Comparison of ENCODE assay signal across 8 mouse cellular contexts in the genomic region with DNA sequence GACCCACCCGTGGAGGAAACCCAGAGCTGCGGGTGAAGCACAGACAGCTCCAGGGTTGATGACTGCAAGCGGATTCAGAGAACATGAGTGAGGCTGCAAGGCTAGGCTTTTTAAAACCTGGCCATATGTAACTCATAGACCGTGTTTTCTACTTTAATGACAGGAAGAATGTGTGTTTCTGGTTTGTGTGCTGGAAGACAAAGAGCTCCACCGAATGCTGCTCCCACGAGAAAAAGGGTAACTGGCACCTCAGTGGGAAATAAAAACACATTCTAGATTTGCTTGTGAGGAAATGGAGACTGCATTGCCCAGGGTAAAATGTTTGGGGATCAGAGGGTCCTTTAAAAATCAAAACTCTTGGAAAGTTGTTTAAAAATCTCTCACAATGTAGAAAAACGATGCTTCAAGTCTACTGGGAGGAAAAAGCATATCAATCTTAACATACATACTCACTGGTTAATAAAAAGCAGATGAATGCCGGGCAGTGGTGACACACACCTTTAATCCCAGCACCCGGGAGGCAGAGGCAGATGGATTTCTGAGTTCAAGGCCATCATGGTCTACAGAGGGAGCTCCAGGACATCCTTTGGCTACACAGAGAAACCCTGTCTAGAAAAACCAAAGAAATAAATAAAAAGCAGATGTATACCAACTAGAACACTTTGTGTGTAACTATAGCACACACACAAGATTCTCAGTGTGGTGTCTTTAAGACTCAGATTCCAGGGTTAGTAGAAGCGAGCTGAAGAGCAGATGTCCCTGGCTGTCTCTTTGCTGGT. TPM values are rescaled to one million over a fixed set of nuclear protein-coding genes. Genes with fewer than 3 reads are reported as not detected.
DNase-seq lines count a peak whose midpoint lies in the region; ATAC-seq and TF ChIP-seq lines count a peak whose summit lies in the region.

No protein-coding gene starts in this region.

- peak overlapping the region; percentile 60 for H3K27ac ChIP-seq in MEL (ENCODE audit: control insufficient read depth, low read depth, low read length)
- peak overlapping the region; percentile 61 for H3K27ac ChIP-seq in forebrain, embryonic 14.5 days (ENCODE audit: low read depth, low read length)
- peak overlapping the region; percentile 93 for H3K27ac ChIP-seq in limb, embryonic 10.5 days

- no peaks in the 10 kb centered on the region for H3K27me3 ChIP-seq in MEL (ENCODE audit: control insufficient read depth in 1 of 2, insufficient read depth in 2 of 2, low read length in 2 of 2)
- H3K27me3 ChIP-seq in forebrain, embryonic 14.5 days (replicated peaks; ENCODE audit: control insufficient read depth, insufficient read depth, low read length): no peaks in the 10 kb centered on the region
- H3K27me3 ChIP-seq in limb, embryonic 10.5 days (ENCODE audit: low read depth, poor library complexity, severe bottlenecking): no peaks in the 10 kb centered on the region

- peak in 1 of 3 experiments; percentile 36; a peak in 2 of 6 replicates for TF ChIP-seq CTCF in MEL (IDR thresholded peaks at IDR 0.05 in 2 of 3, conservative IDR thresholded peaks at IDR 0.05 in 1 of 3; ENCODE audit: control insufficient read depth in 1 of 3, insufficient read depth in 1 of 3, low read depth in 2 of 3, low read length in 3 of 3, poor library complexity in 1 of 3, severe bottlenecking in 1 of 3)

- peaks cover 0 to 8% of the 10 kb centered on the region in 2 experiments; a peak in 2 of 4 replicates for H3K36me3 ChIP-seq in MEL (ENCODE audit: control insufficient read depth in 1 of 2, insufficient read depth in 2 of 2, low read length in 2 of 2)
- H3K36me3 ChIP-seq in forebrain, embryonic 14.5 days (ENCODE audit: control insufficient read depth, insufficient read depth, low read length): peaks cover 38% of the 10 kb centered on the region
- H3K36me3 ChIP-seq in limb, embryonic 10.5 days: peaks cover 62% of the 10 kb centered on the region

- peak overlapping the region; percentile 80 to 95 for H3K4me3 ChIP-seq in MEL (ENCODE audit: control insufficient read depth in 1 of 2, insufficient read depth in 1 of 2, low read depth in 2 of 2, low read length in 2 of 2)
- H3K4me3 ChIP-seq in forebrain, embryonic 14.5 days (ENCODE audit: low read depth, low read length): peak overlapping the region; percentile 78
- H3K4me3 ChIP-seq in limb, embryonic 10.5 days: peak overlapping the region; percentile 86

- H3K4me1 ChIP-seq in MEL (ENCODE audit: control insufficient read depth in 1 of 2, insufficient read depth in 2 of 2, low read length in 2 of 2): peaks cover 0 to 2% of the 10 kb centered on the region in 2 experiments; a peak in 1 of 4 replicates
- H3K4me1 ChIP-seq in forebrain, embryonic 14.5 days (ENCODE audit: control insufficient read depth, insufficient read depth, low read length): peaks cover 9% of the 10 kb centered on the region
- H3K4me1 ChIP-seq in limb, embryonic 10.5 days: peaks cover 35% of the 10 kb centered on the region

- peak in 1 of 2 experiments; percentile 88; a peak in 1 of 4 replicates for TF ChIP-seq POLR2A in MEL (IDR thresholded peaks at IDR 0.05; ENCODE audit: control insufficient read depth in 1 of 2, insufficient read depth in 1 of 2, low read depth in 1 of 2, low read length in 2 of 2, poor library complexity in 1 of 2)

- DNase-seq in heart, adult 11 months: peak; percentile 74
- no peak for DNase-seq in heart, adult 8-10 months (ENCODE audit: low spot score)
- DNase-seq in MEL (ENCODE audit: low read depth, low spot score): peak; percentile 44
- peak; percentile 8 for DNase-seq in forebrain, embryonic 14.5 days (ENCODE audit: low spot score)
- DNase-seq in limb, embryonic 10.5 days (ENCODE audit: low spot score): peak; percentile 39
- peak; percentile 23 for DNase-seq in retina, postnatal 1 day
- no peak for DNase-seq in right cerebral cortex, postnatal 25 days
- DNase-seq in layer of hippocampus, postnatal 14 days (ENCODE audit: low spot score in 2 of 2): no peak

- WGBS in forebrain, embryonic 14.5 days: 6% methylated on average over 10 of the region's 10 CpGs
- 11% methylated on average over 10 of the region's 10 CpGs for WGBS in limb, embryonic 10.5 days

- no peak for TF ChIP-seq EP300 in MEL (IDR thresholded peaks at IDR 0.05; ENCODE audit: low read depth in 1 of 2, low read length in 2 of 2)

- H3K9ac ChIP-seq in MEL (ENCODE audit: control insufficient read depth, low read depth, low read length, poor library complexity, severe bottlenecking): peak overlapping the region; percentile 88
- H3K9ac ChIP-seq in forebrain, embryonic 14.5 days (ENCODE audit: low read length): peak overlapping the region; percentile 71

- ATAC-seq in forebrain, embryonic 14.5 days: no peak

- H3K79me2 ChIP-seq in MEL (ENCODE audit: control insufficient read depth, insufficient read depth, low read length, poor library complexity): peaks cover 12% of the 10 kb centered on the region

- peak overlapping the region; percentile 78 for H3K4me2 ChIP-seq in forebrain, embryonic 14.5 days (ENCODE audit: low read length)

- no peaks in the 10 kb centered on the region for H3K9me3 ChIP-seq in MEL (replicated peaks; ENCODE audit: insufficient read depth, low read length)
- no peaks in the 10 kb centered on the region for H3K9me3 ChIP-seq in forebrain, embryonic 14.5 days (replicated peaks; ENCODE audit: control insufficient read depth, low read length)
- no peaks in the 10 kb centered on the region for H3K9me3 ChIP-seq in limb, embryonic 10.5 days (replicated peaks)

- TF ChIP-seq RAD21 in MEL (IDR thresholded peaks at IDR 0.05; ENCODE audit: low read depth, low read length): peak; percentile 36

TF ChIP-seq in MEL, 35 proteins besides CTCF, POLR2A, EP300 and RAD21 (continues in another document):
- TF ChIP-seq ETS1 (IDR thresholded peaks at IDR 0.05; ENCODE audit: low read depth, low read length) (no peak), USF2 (IDR thresholded peaks at IDR 0.05; ENCODE audit: borderline replicate concordance in 1 of 2, insufficient read depth in 1 of 2, low read depth in 1 of 2, low read length in 2 of 2) (no peak), RCOR1 (IDR thresholded peaks at IDR 0.05; ENCODE audit: low read depth, low read length) (no peak), TCF12 (IDR thresholded peaks at IDR 0.05; ENCODE audit: low read depth, low read length) (no peak), MYC (IDR thresholded peaks at IDR 0.05; ENCODE audit: low read depth, low read length) (no peak; the same call in 1 of the 2 replicates), MYB (IDR thresholded peaks at IDR 0.05; ENCODE audit: low read depth, low read length) (no peak), GATA1 (IDR thresholded peaks at IDR 0.05; ENCODE audit: low read depth, low read length) (no peak), ZKSCAN1 (IDR thresholded peaks at IDR 0.05; ENCODE audit: low read depth, low read length) (no peak), HCFC1 (IDR thresholded peaks at IDR 0.05; ENCODE audit: low read depth, low read length) (no peak), UBTF (IDR thresholded peaks at IDR 0.05; ENCODE audit: borderline replicate concordance, insufficient read depth, low read depth, low read length) (no peak), E2F4 (IDR thresholded peaks at IDR 0.05; ENCODE audit: borderline replicate concordance, low read depth, low read length) (no peak), GABPA (IDR thresholded peaks at IDR 0.05; ENCODE audit: low read depth, low read length) (no peak), MEF2A (IDR thresholded peaks at IDR 0.05; ENCODE audit: extremely low read depth, insufficient replicate concordance, low read depth, low read length, poor library complexity, severe bottlenecking) (no peak), SIN3A (IDR thresholded peaks at IDR 0.05; ENCODE audit: low read length) (peak; percentile 60; the same call in 1 of the 2 replicates), ZNF384 (IDR thresholded peaks at IDR 0.05; ENCODE audit: low read depth, low read length) (no peak), ZC3H11A (IDR thresholded peaks at IDR 0.05; ENCODE audit: low read depth, low read length) (no peak), MAX (IDR thresholded peaks at IDR 0.05; ENCODE audit: low read length) (peak; percentile 35; the same call in 1 of the 2 replicates), CHD2 (IDR thresholded peaks at IDR 0.05; ENCODE audit: low read length) (no peak), SMC3 (IDR thresholded peaks at IDR 0.05; ENCODE audit: low read depth, low read length) (no peak), BHLHE40 (IDR thresholded peaks at IDR 0.05; ENCODE audit: borderline replicate concordance, low read depth, low read length) (no peak), KAT2A (conservative IDR thresholded peaks at IDR 0.05; ENCODE audit: low read depth, low read length) (0 out of 2 replicates have a peak, but pooled peaks have one; percentile 6), NRF1 (IDR thresholded peaks at IDR 0.05; ENCODE audit: insufficient read depth, low read depth, low read length, poor library complexity, severe bottlenecking) (no peak), CHD1 (IDR thresholded peaks at IDR 0.05; ENCODE audit: low read depth, low read length) (peak; percentile 91), POLR2AphosphoS2 (IDR thresholded peaks at IDR 0.05; ENCODE audit: low read length) (no peak; the same call in 1 of the 2 replicates), TBP (IDR thresholded peaks at IDR 0.05; ENCODE audit: low read depth, low read length) (no peak), POLR2AphosphoS5 (IDR thresholded peaks at IDR 0.05; ENCODE audit: borderline replicate concordance, low read depth, low read length) (no peak), MAZ (IDR thresholded peaks at IDR 0.05; ENCODE audit: low read depth, low read length) (no peak), ZMIZ1 (IDR thresholded peaks at IDR 0.05; ENCODE audit: low read depth, low read length) (no peak), MXI1 (IDR thresholded peaks at IDR 0.05; ENCODE audit: low read depth, low read length) (peak; percentile 12; the same call in 1 of the 2 replicates), NELFE (IDR thresholded peaks at IDR 0.05; ENCODE audit: low read depth, low read length) (no peak), JUND (IDR thresholded peaks at IDR 0.05; ENCODE audit: low read depth, low read length) (no peak; the same call in 1 of the 2 replicates), TAL1 (IDR thresholded peaks at IDR 0.05; ENCODE audit: low read length) (no peak), USF1 (IDR thresholded peaks at IDR 0.05; ENCODE audit: low read depth, low read length) (no peak)

RNA-seq across cellular contexts. Expression of a gene that starts 0.6 kb away (rescaled TPM):
- 10 to 100 TPM; 23.4 to 27.1 (median 25.1) TPM for total RNA-seq in heart, adult 8-10 months (2022)
- 112 and 115 TPM in 2 replicates for total RNA-seq in MEL (2012; rRNA removed)
- 100 to 1,000 TPM in 1 of 2 experiments, not detected in 1; 169 TPM for polyA plus RNA-seq in MEL (2012; ENCODE audit: insufficient read depth in 1 of 2, insufficient read length in 2 of 2, low read depth in 1 of 2, low replicate concordance in 2 of 2, missing spikeins in 1 of 2)
- polyA plus RNA-seq in forebrain, embryonic 14.5 days (2014; fragmentation: Nextera tagmentation; extraction: Ambion mirVana): 63.0 and 64.2 TPM in 2 replicates
- polyA plus RNA-seq in limb, embryonic 10.5 days (2016; fragmentation: Nextera tagmentation; extraction: Ambion mirVana): 139 and 149 TPM in 2 replicates
- 10 to 100 TPM; 16.0 to 16.9 TPM for total RNA-seq in layer of hippocampus, postnatal 14 days (2021)

Comparison
In these comparisons a context has a peak if more than half of its experiments do, and no peak if none do; other contexts are left out.
1. DNase-seq: peak in heart, adult 11 months (single experiment), MEL (single experiment), forebrain, embryonic 14.5 days (single experiment), limb, embryonic 10.5 days (single experiment) and retina, postnatal 1 day (single experiment); none in heart, adult 8-10 months (single experiment), right cerebral cortex, postnatal 25 days (single experiment) and layer of hippocampus, postnatal 14 days (0 of 2).
2. Peak in every context shown above with its lines, with median percentiles within 50 percentile points of each other: H3K27ac ChIP-seq and H3K4me3 ChIP-seq.